Mouse (Mus musculus) intestine, embryonic 15.5 days (tissue): ENCODE measurements around the gene Nacc2. TPM values are rescaled to one million over a fixed set of nuclear protein-coding genes. Genes with fewer than 3 reads are reported as not detected.
A peak's percentile ranks its signal among the peaks of the same experiment; 100 is the strongest.

Experiments
- ATAC-seq: fragments of 200-750 bp; cut with Nextera tagmentation; 2 replicates; pipeline ENCODE4 v1.8.0; 2017; ENCODE audit warnings: moderate TSS enrichment, moderate library complexity
- H3K27ac ChIP-seq: fragments of 300-500 bp; sonication (generic); 2 replicates; pipeline ENCODE4 v1.5.1; 2015; ENCODE audit warnings: mild to moderate bottlenecking, inconsistent platforms
- H3K27me3 ChIP-seq: fragments of 300-500 bp; sonication (generic); replicated peaks from 2 replicates; pipeline ENCODE4 v1.6.1; 2015; ENCODE audit warnings: inconsistent platforms
- H3K36me3 ChIP-seq: fragments of 300-500 bp; sonication (generic); 2 replicates; pipeline ENCODE4 v1.6.1; 2015; ENCODE audit warnings: inconsistent platforms
- H3K4me1 ChIP-seq: fragments of 300-500 bp; sonication (generic); replicated peaks from 2 replicates; pipeline ENCODE4 v1.6.1; 2015; ENCODE audit warnings: inconsistent platforms
- H3K4me2 ChIP-seq: fragments of 300-500 bp; sonication (generic); replicated peaks from 2 replicates; pipeline ENCODE4 v1.6.1; 2015; ENCODE audit warnings: mild to moderate bottlenecking, inconsistent platforms
- H3K4me3 ChIP-seq: fragments of 300-500 bp; sonication (generic); replicated peaks from 2 replicates; pipeline ENCODE4 v1.5.1; 2015; ENCODE audit warnings: inconsistent platforms
- H3K9ac ChIP-seq: fragments of 300-500 bp; sonication (generic); 2 replicates; pipeline ENCODE4 v1.6.1; 2015; ENCODE audit warnings: inconsistent platforms
- H3K9me3 ChIP-seq: fragments of 300-500 bp; sonication (generic); 2 replicates; pipeline ENCODE4 v1.6.1; 2016; ENCODE audit warnings: inconsistent platforms
- WGBS: fragments of 180-500 bp; shearing (Covaris S2); methylation state at CpG from one replicate; pipeline ENCODE4 v1.1.7; 2015; 5-methylcytosine and 5-hydroxymethylcytosine counted together
- polyA plus RNA-seq: library from polyadenylated mRNA; unstranded; fragments of >200 nt; fragmentation: Nextera tagmentation; extraction: Ambion mirVana; gene quantifications from 2 replicates; pipeline ENCODE4 v1.2.1, GENCODE M21; 2015

The Nacc2 gene
- polyA plus RNA-seq, result 14.4 and 16.9 TPM in 2 replicates

- Histone ChIP-seq H3K4me3 (peak within 1 kb of the TSS; percentile 81), H3K9me3 (no peaks in the 10 kb centered on the region), H3K4me1 (peaks cover 40% of the 10 kb centered on the region), H3K36me3 (no peaks in the 10 kb centered on the region), H3K9ac (peak within 1 kb of the TSS; percentile 83), H3K4me2 (peak within 1 kb of the TSS; percentile 98), H3K27me3 (0 out of 2 replicates have a peak, but pooled peaks cover 5% of the 10 kb centered on the region), H3K27ac (peak within 1 kb of the TSS; percentile 64)
- 31% methylated on average over 9 of the region's 9 CpGs for WGBS
- peak; percentile 55 for ATAC-seq
Measured at GRCm38 (mm10) chr2:26123079-26123648, at the start of gene Nacc2. Gene Nacc2 (minus strand): TSS chr2:26123220.

- ATAC-seq, result peak; percentile 74
- Histone ChIP-seq H3K27ac (no peak overlapping the region), H3K9ac (no peak overlapping the region), H3K36me3 (no peaks in the 10 kb centered on the region), H3K27me3 (no peaks in the 10 kb centered on the region), H3K9me3 (no peaks in the 10 kb centered on the region), H3K4me2 (no peak overlapping the region), H3K4me1 (peaks cover 7% of the 10 kb centered on the region; the same call in 1 of the 2 replicates), H3K4me3 (no peak overlapping the region)
- 72% methylated on average over 2 of the region's 2 CpGs for WGBS
Measured at GRCm38 (mm10) chr2:26172166-26172565, 49.1 kb upstream of the Nacc2 start.

GRCm38 (mm10) chr2:26170376-26170775, 47.4 kb upstream of the Nacc2 start:
- Histone ChIP-seq H3K27me3 (no peaks in the 10 kb centered on the region), H3K9me3 (no peaks in the 10 kb centered on the region), H3K36me3 (no peaks in the 10 kb centered on the region), H3K4me3 (no peak overlapping the region), H3K27ac (no peak overlapping the region), H3K4me1 (peaks cover 7% of the 10 kb centered on the region; the same call in 1 of the 2 replicates), H3K9ac (no peak overlapping the region), H3K4me2 (no peak overlapping the region)
- WGBS, result 45% methylated on average over 2 of the region's 2 CpGs
- no peak for ATAC-seq

- no peak overlapping the region for H3K9ac ChIP-seq
- H3K27me3 ChIP-seq, result no peaks in the 10 kb centered on the region
- WGBS, result 34% methylated on average over 11 of the region's 11 CpGs
- H3K4me2 ChIP-seq, result no peak overlapping the region
- ATAC-seq, result peak; percentile 20; the same call in 1 of the 2 replicates
- H3K36me3 ChIP-seq, result no peaks in the 10 kb centered on the region
- no peak overlapping the region for H3K4me3 ChIP-seq
- no peak overlapping the region for H3K27ac ChIP-seq
- no peaks in the 10 kb centered on the region for H3K9me3 ChIP-seq
- peaks cover 7% of the 10 kb centered on the region; the same call in 1 of the 2 replicates for H3K4me1 ChIP-seq
Measured at GRCm38 (mm10) chr2:26168843-26169579, 46.0 kb upstream of the Nacc2 start.

GRCm38 (mm10) chr2:26166890-26167289, 43.9 kb upstream of the Nacc2 start:
- no peak for ATAC-seq
- Histone ChIP-seq H3K9ac (no peak overlapping the region), H3K4me3 (no peak overlapping the region), H3K36me3 (no peaks in the 10 kb centered on the region), H3K9me3 (no peaks in the 10 kb centered on the region), H3K4me1 (peaks cover 7% of the 10 kb centered on the region; the same call in 1 of the 2 replicates), H3K27ac (no peak overlapping the region), H3K4me2 (no peak overlapping the region), H3K27me3 (no peaks in the 10 kb centered on the region)
- WGBS, result 83% methylated on average over 3 of the region's 3 CpGs

- ATAC-seq, result no peak
- H3K4me1 ChIP-seq, result 0 out of 2 replicates have a peak, but pooled peaks cover 2% of the 10 kb centered on the region
- WGBS, result 83% methylated on average over 9 of the region's 9 CpGs
- no peak overlapping the region for H3K9ac ChIP-seq
- no peak overlapping the region for H3K4me2 ChIP-seq
- no peak overlapping the region for H3K4me3 ChIP-seq
- H3K36me3 ChIP-seq, result no peaks in the 10 kb centered on the region
- H3K27me3 ChIP-seq, result no peaks in the 10 kb centered on the region
- H3K9me3 ChIP-seq, result no peaks in the 10 kb centered on the region
- no peak overlapping the region for H3K27ac ChIP-seq
Measured at GRCm38 (mm10) chr2:26158064-26158463, 35.0 kb upstream of the Nacc2 start.

GRCm38 (mm10) chr2:26156191-26156977, 33.4 kb upstream of the Nacc2 start:
- WGBS, result 67% methylated on average over 10 of the region's 10 CpGs
- Histone ChIP-seq H3K36me3 (no peaks in the 10 kb centered on the region), H3K27me3 (no peaks in the 10 kb centered on the region), H3K27ac (no peak overlapping the region), H3K4me3 (no peak overlapping the region), H3K4me2 (no peak overlapping the region), H3K4me1 (0 out of 2 replicates have a peak, but pooled peaks cover 2% of the 10 kb centered on the region), H3K9me3 (no peaks in the 10 kb centered on the region), H3K9ac (no peak overlapping the region)
- ATAC-seq, result no peak

- 55% methylated on average over 3 of the region's 3 CpGs for WGBS
- no peak for ATAC-seq
- H3K4me1 ChIP-seq, result 0 out of 2 replicates have a peak, but pooled peaks cover 2% of the 10 kb centered on the region
- no peak overlapping the region for H3K4me2 ChIP-seq
- no peaks in the 10 kb centered on the region for H3K36me3 ChIP-seq
- no peak overlapping the region for H3K27ac ChIP-seq
- no peak overlapping the region for H3K4me3 ChIP-seq
- H3K9ac ChIP-seq, result no peak overlapping the region
- no peaks in the 10 kb centered on the region for H3K27me3 ChIP-seq
- H3K9me3 ChIP-seq, result no peaks in the 10 kb centered on the region
Measured at GRCm38 (mm10) chr2:26155737-26156136, 32.7 kb upstream of the Nacc2 start.

- H3K4me2 ChIP-seq, result no peak overlapping the region
- no peaks in the 10 kb centered on the region for H3K36me3 ChIP-seq
- no peaks in the 10 kb centered on the region for H3K27me3 ChIP-seq
- WGBS, result 69% methylated on average over 5 of the region's 5 CpGs
- no peak overlapping the region for H3K9ac ChIP-seq
- H3K9me3 ChIP-seq, result no peaks in the 10 kb centered on the region
- H3K4me3 ChIP-seq, result no peak overlapping the region
- 0 out of 2 replicates have a peak, but pooled peaks have one; percentile 31 for ATAC-seq
- H3K4me1 ChIP-seq, result 0 out of 2 replicates have a peak, but pooled peaks cover 2% of the 10 kb centered on the region
- H3K27ac ChIP-seq, result no peak overlapping the region
Measured at GRCm38 (mm10) chr2:26154586-26154985, 31.6 kb upstream of the Nacc2 start.

- 0 out of 2 replicates have a peak, but pooled peaks cover 2% of the 10 kb centered on the region for H3K4me1 ChIP-seq
- no peak overlapping the region for H3K27ac ChIP-seq
- H3K36me3 ChIP-seq, result no peaks in the 10 kb centered on the region
- no peaks in the 10 kb centered on the region for H3K27me3 ChIP-seq
- H3K9ac ChIP-seq, result no peak overlapping the region
- 8% methylated on average over 4 of the region's 4 CpGs for WGBS
- no peak overlapping the region for H3K4me3 ChIP-seq
- no peaks in the 10 kb centered on the region for H3K9me3 ChIP-seq
- peak; percentile 62; the same call in 1 of the 2 replicates for ATAC-seq
- H3K4me2 ChIP-seq, result no peak overlapping the region
Measured at GRCm38 (mm10) chr2:26153909-26154340, 30.9 kb upstream of the Nacc2 start.

- WGBS, result 25% methylated on average over 4 of the region's 4 CpGs
- Histone ChIP-seq H3K36me3 (no peaks in the 10 kb centered on the region), H3K27me3 (no peaks in the 10 kb centered on the region), H3K4me3 (no peak overlapping the region), H3K27ac (no peak overlapping the region), H3K4me2 (no peak overlapping the region), H3K4me1 (0 out of 2 replicates have a peak, but pooled peaks cover 2% of the 10 kb centered on the region), H3K9ac (no peak overlapping the region), H3K9me3 (no peaks in the 10 kb centered on the region)
- ATAC-seq, result no peak
Measured at GRCm38 (mm10) chr2:26153295-26153694, 30.3 kb upstream of the Nacc2 start.
